Mouse (Mus musculus) olfactory bulb, adult 2 months (tissue): ENCODE results near the gene Agr2. TPM values are rescaled to one million over a fixed set of nuclear protein-coding genes. Genes with fewer than 3 reads are reported as not detected.

Experiments used
- H3K27ac ChIP-seq: fragments of 200-500 bp; 2 replicates; pipeline ENCODE4 v1.5.1; 2012; ENCODE audit warnings: low read depth, low read length; ENCODE audit not compliant: insufficient read depth
- H3K4me1 ChIP-seq: fragments of 200-500 bp; 2 replicates; pipeline ENCODE4 v1.6.1; 2012; ENCODE audit warnings: low read length; ENCODE audit not compliant: control insufficient read depth, insufficient read depth
- H3K4me3 ChIP-seq: fragments of 200-500 bp; 2 replicates; pipeline ENCODE4 v1.5.1; 2012; ENCODE audit warnings: mild to moderate bottlenecking, low read depth, low read length, moderate library complexity; ENCODE audit not compliant: insufficient read depth
- CTCF ChIP-seq: fragments of 200-500 bp; IDR thresholded peaks from 2 replicates; pipeline ENCODE4 v1.5.1; 2012; ENCODE audit warnings: low read depth, mild to moderate bottlenecking, low read length, moderate library complexity; ENCODE audit not compliant: insufficient read depth
- POLR2A ChIP-seq: fragments of 200-500 bp; IDR thresholded peaks from 2 replicates; pipeline ENCODE4 v1.6.1; 2012; ENCODE audit warnings: mild to moderate bottlenecking, low read depth, low read length, moderate library complexity; ENCODE audit not compliant: insufficient read depth
- WGBS: fragments of 180-500 bp; shearing (Covaris S2); methylation state at CpG from one replicate; pipeline ENCODE4 v1.1.7; 2018; 5-methylcytosine and 5-hydroxymethylcytosine counted together
- polyA plus RNA-seq: library from polyadenylated mRNA; stranded (reverse); fragments of >200 nt; gene quantifications from 2 replicates; pipeline ENCODE4 v1.2.4, GENCODE M21; 2012; ENCODE audit warnings: low replicate concordance; ENCODE audit not compliant: missing spikeins, insufficient read depth, insufficient read length

The Agr2 gene
- polyA plus RNA-seq, 1 experiment, result not detected

GRCm38 (mm10) chr12:36019572-36019971 lies 26.9 kb downstream of the Agr2 start:
- no peak for TF ChIP-seq CTCF
- TF ChIP-seq POLR2A, result no peak
- 95% methylated on average over 4 of the region's 4 CpGs for WGBS
- Histone ChIP-seq H3K4me3 (no peak overlapping the region), H3K27ac (no peak overlapping the region), H3K4me1 (no peaks in the 10 kb centered on the region; the same call in 1 of the 2 replicates)

GRCm38 (mm10) chr12:36020081-36020480 lies 27.4 kb downstream of the Agr2 start:
- 98% methylated on average over 3 of the region's 3 CpGs for WGBS
- H3K4me3 ChIP-seq, result no peak overlapping the region
- H3K4me1 ChIP-seq, result no peaks in the 10 kb centered on the region; the same call in 1 of the 2 replicates
- no peak overlapping the region for H3K27ac ChIP-seq
- TF ChIP-seq CTCF, result no peak
- no peak for TF ChIP-seq POLR2A

GRCm38 (mm10) chr12:36020710-36021109 lies 28.0 kb downstream of the Agr2 start:
- 85% methylated on average over 2 of the region's 2 CpGs for WGBS
- Histone ChIP-seq H3K27ac (no peak overlapping the region), H3K4me1 (no peaks in the 10 kb centered on the region; the same call in 1 of the 2 replicates), H3K4me3 (no peak overlapping the region)
- no peak for TF ChIP-seq CTCF
- no peak for TF ChIP-seq POLR2A

GRCm38 (mm10) chr12:36026126-36026525 lies 33.4 kb downstream of the Agr2 start:
- Histone ChIP-seq H3K4me3 (no peak overlapping the region), H3K27ac (no peak overlapping the region), H3K4me1 (no peaks in the 10 kb centered on the region; the same call in 1 of the 2 replicates)
- TF ChIP-seq CTCF (no peak), POLR2A (no peak)
- WGBS, result 90% methylated on average over 4 of the region's 4 CpGs

GRCm38 (mm10) chr12:36027171-36027570 lies 34.5 kb downstream of the Agr2 start:
- H3K4me1 ChIP-seq, result no peaks in the 10 kb centered on the region; the same call in 1 of the 2 replicates
- H3K27ac ChIP-seq, result no peak overlapping the region
- 90% methylated on average over 2 of the region's 2 CpGs for WGBS
- TF ChIP-seq CTCF (no peak), POLR2A (no peak)
- H3K4me3 ChIP-seq, result no peak overlapping the region

GRCm38 (mm10) chr12:36028968-36029645 lies 36.4 kb downstream of the Agr2 start:
- TF ChIP-seq CTCF (no peak), POLR2A (no peak)
- WGBS, result 57% methylated on average over 5 of the region's 5 CpGs
- no peak overlapping the region for H3K4me3 ChIP-seq
- H3K4me1 ChIP-seq, result peaks cover 3% of the 10 kb centered on the region; the same call in 1 of the 2 replicates
- H3K27ac ChIP-seq, result no peak overlapping the region

GRCm38 (mm10) chr12:36029687-36030086 lies 37.0 kb downstream of the Agr2 start:
- Histone ChIP-seq H3K4me1 (peaks cover 3% of the 10 kb centered on the region; the same call in 1 of the 2 replicates), H3K27ac (no peak overlapping the region), H3K4me3 (no peak overlapping the region)
- 74% methylated on average over 6 of the region's 6 CpGs for WGBS
- no peak for TF ChIP-seq POLR2A
- TF ChIP-seq CTCF, result no peak

GRCm38 (mm10) chr12:36030660-36031363 lies 38.1 kb downstream of the Agr2 start:
- Histone ChIP-seq H3K4me3 (no peak overlapping the region), H3K27ac (no peak overlapping the region), H3K4me1 (peaks cover 3% of the 10 kb centered on the region; the same call in 1 of the 2 replicates)
- 93% methylated on average over 12 of the region's 12 CpGs for WGBS
- TF ChIP-seq CTCF (no peak), POLR2A (no peak)

GRCm38 (mm10) chr12:36032419-36032818 lies 39.7 kb downstream of the Agr2 start:
- TF ChIP-seq CTCF (no peak), POLR2A (no peak)
- no peak overlapping the region for H3K27ac ChIP-seq
- peaks cover 3% of the 10 kb centered on the region; the same call in 1 of the 2 replicates for H3K4me1 ChIP-seq
- no peak overlapping the region for H3K4me3 ChIP-seq
- 59% methylated on average over 4 of the region's 4 CpGs for WGBS
